Mouse (Mus musculus): ENCODE results near the gene Kank2. TPM values are rescaled to one million over a fixed set of nuclear protein-coding genes. Genes with fewer than 3 reads are reported as not detected.

Kank2 gene
- polyA plus RNA-seq, 1 experiment from 2014 or later = 17.8 TPM

- Histone ChIP-seq H3K9me3 (no peaks in the 10 kb centered on the region), H3K27me3 (replicated peaks; ENCODE audit: low read depth, poor library complexity, severe bottlenecking) (no peaks in the 10 kb centered on the region), H3K4me3 (no peak overlapping the region), H3K27ac (replicated peaks) (peak overlapping the region; percentile 57), H3K36me3 (replicated peaks) (peaks cover 78% of the 10 kb centered on the region), H3K4me1 (peaks cover 25% of the 10 kb centered on the region)
- WGBS = 90% methylated on average over 2 of the region's 2 CpGs
- DNase-seq (ENCODE audit: low spot score) = no peak
These were observed 44.5 kb downstream of the Kank2 start for GRCm38 (mm10) chr9:21754003-21754402.

DNA sequence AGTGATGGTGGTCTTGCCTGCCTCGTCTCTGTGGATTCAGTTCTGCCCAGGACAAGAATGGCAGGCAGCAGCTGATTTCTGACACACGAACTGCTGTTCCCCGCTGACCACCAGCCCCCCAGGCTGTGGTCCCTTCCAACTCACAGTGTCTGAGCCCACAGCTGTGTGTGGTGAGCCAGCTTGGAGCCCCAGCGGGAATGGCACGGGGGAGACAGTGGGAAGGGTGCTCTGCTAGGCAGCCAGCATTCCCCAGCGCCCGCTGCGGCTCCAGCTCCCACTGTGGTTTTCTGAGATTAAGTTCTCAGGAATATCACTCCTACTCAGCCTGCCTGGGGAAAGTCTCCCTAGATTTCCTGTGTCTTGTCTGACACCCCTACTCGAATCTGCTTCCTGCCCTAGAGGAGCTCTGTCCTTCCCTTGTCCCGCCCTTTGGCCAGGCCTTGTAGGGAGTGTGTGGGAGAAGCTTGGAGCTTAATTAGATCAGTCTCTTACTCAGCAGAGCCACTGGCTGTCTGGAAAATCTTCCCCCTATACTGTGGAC lies 46.2 kb downstream of the Kank2 start:
- H3K4me1 ChIP-seq = peaks cover 19% of the 10 kb centered on the region
- H3K27me3 ChIP-seq (replicated peaks; ENCODE audit: low read depth, poor library complexity, severe bottlenecking) = no peaks in the 10 kb centered on the region
- H3K36me3 ChIP-seq (replicated peaks) = peaks cover 78% of the 10 kb centered on the region
- no peaks in the 10 kb centered on the region for H3K9me3 ChIP-seq
- no peak for DNase-seq (ENCODE audit: low spot score)
- no peak overlapping the region for H3K4me3 ChIP-seq
- 55% methylated on average over 10 of the region's 10 CpGs for WGBS
- H3K27ac ChIP-seq (replicated peaks) = peak overlapping the region; percentile 40

DNA sequence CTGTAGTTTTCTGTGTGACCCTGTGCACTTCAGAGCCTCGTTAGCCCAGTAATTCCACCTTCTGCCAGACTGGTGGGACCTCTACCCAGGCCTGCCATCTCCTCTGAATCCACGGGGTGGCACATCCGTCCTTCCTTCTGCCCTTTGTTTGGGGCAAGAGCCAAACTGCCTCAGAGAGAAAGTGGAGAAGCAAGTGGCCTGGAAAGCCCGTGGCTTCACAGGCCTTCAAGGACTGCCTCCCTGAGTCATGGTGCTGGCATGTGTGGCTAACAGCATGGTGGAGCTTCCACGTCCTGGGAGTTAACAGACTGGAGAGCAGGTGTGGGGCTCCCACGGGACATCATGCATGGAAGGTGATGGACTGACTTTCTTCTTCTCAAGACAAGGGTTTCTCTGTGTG lies 47.2 kb downstream of the Kank2 start:
- 77% methylated on average over 6 of the region's 6 CpGs for WGBS
- Histone ChIP-seq H3K27ac (replicated peaks) (no peak overlapping the region), H3K36me3 (replicated peaks) (peaks cover 78% of the 10 kb centered on the region), H3K9me3 (no peaks in the 10 kb centered on the region), H3K4me3 (no peak overlapping the region), H3K4me1 (peaks cover 19% of the 10 kb centered on the region), H3K27me3 (replicated peaks; ENCODE audit: low read depth, poor library complexity, severe bottlenecking) (no peaks in the 10 kb centered on the region)
- no peak for DNase-seq (ENCODE audit: low spot score)

GRCm38 (mm10) chr9:21750370-21750769 lies 48.2 kb downstream of the Kank2 start:
- H3K27ac ChIP-seq (replicated peaks) = no peak overlapping the region
- DNase-seq (ENCODE audit: low spot score) = no peak
- H3K4me3 ChIP-seq = no peak overlapping the region
- H3K27me3 ChIP-seq (replicated peaks; ENCODE audit: low read depth, poor library complexity, severe bottlenecking) = no peaks in the 10 kb centered on the region
- 85% methylated on average over 3 of the region's 3 CpGs for WGBS
- peaks cover 79% of the 10 kb centered on the region for H3K36me3 ChIP-seq (replicated peaks)
- H3K9me3 ChIP-seq = no peaks in the 10 kb centered on the region
- H3K4me1 ChIP-seq = peaks cover 19% of the 10 kb centered on the region

DNA sequence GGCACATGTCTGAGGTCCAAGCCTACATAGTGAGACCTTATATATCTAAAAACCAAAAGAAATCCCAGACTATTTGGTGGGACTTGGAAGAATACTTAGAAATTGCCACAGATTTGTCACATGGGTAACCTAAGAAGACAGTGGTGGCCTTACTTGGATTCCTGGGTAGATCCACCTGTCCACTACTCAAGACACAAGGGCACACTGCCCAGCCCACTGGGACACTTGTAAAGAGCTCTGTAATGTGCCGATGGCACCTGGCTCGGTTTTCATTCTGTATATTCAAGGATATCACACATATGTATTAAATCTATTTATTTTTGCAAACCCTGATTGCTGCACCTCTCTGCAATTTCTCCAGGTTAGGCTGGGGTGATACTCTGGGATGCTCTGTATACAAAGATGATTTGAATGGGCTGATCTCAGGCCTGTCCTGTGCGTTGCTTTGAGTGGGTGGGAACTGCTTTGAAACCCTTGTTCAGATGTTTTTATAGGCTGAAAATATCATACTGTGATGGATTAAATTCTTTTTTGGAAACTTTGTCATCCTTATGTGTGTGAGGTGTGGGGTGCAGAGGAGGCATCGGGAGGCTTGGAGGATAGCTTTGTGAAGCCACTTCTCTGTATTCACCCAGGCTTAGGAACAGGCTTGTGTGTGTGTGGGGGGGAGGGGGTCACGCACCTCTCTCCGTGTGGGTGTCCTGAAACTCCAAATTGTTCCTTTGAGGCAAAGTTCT lies 49.0 kb downstream of the Kank2 start:
- no peak overlapping the region for H3K27ac ChIP-seq (replicated peaks)

GRCm38 (mm10) chr9:21748491-21748890 lies 50.1 kb downstream of the Kank2 start:
- H3K27ac ChIP-seq (replicated peaks) = no peak overlapping the region
- no peak overlapping the region for H3K4me3 ChIP-seq
- DNase-seq (ENCODE audit: low spot score) = no peak
- peaks cover 79% of the 10 kb centered on the region for H3K36me3 ChIP-seq (replicated peaks)
- H3K9me3 ChIP-seq = no peaks in the 10 kb centered on the region
- 91% methylated on average over 10 of the region's 10 CpGs for WGBS
- no peaks in the 10 kb centered on the region for H3K27me3 ChIP-seq (replicated peaks; ENCODE audit: low read depth, poor library complexity, severe bottlenecking)
- peaks cover 14% of the 10 kb centered on the region for H3K4me1 ChIP-seq

More for the DNA sequence above, 49.0 kb downstream of the Kank2 start:
- WGBS = 89% methylated on average over 6 of the region's 6 CpGs
- H3K27me3 ChIP-seq (replicated peaks; ENCODE audit: low read depth, poor library complexity, severe bottlenecking) = no peaks in the 10 kb centered on the region
- no peak for DNase-seq (ENCODE audit: low spot score)
- H3K9me3 ChIP-seq = no peaks in the 10 kb centered on the region
- H3K36me3 ChIP-seq (replicated peaks) = peaks cover 79% of the 10 kb centered on the region
- H3K4me3 ChIP-seq = no peak overlapping the region
- peaks cover 15% of the 10 kb centered on the region for H3K4me1 ChIP-seq

GRCm38 (mm10) chr9:21748033-21748432 lies 50.5 kb downstream of the Kank2 start:
- no peaks in the 10 kb centered on the region for H3K27me3 ChIP-seq (replicated peaks; ENCODE audit: low read depth, poor library complexity, severe bottlenecking)
- no peaks in the 10 kb centered on the region for H3K9me3 ChIP-seq
- DNase-seq (ENCODE audit: low spot score) = no peak
- WGBS = 83% methylated on average over 7 of the region's 7 CpGs
- peaks cover 12% of the 10 kb centered on the region for H3K4me1 ChIP-seq
- H3K36me3 ChIP-seq (replicated peaks) = peaks cover 80% of the 10 kb centered on the region
- no peak overlapping the region for H3K4me3 ChIP-seq
- no peak overlapping the region for H3K27ac ChIP-seq (replicated peaks)

DNA sequence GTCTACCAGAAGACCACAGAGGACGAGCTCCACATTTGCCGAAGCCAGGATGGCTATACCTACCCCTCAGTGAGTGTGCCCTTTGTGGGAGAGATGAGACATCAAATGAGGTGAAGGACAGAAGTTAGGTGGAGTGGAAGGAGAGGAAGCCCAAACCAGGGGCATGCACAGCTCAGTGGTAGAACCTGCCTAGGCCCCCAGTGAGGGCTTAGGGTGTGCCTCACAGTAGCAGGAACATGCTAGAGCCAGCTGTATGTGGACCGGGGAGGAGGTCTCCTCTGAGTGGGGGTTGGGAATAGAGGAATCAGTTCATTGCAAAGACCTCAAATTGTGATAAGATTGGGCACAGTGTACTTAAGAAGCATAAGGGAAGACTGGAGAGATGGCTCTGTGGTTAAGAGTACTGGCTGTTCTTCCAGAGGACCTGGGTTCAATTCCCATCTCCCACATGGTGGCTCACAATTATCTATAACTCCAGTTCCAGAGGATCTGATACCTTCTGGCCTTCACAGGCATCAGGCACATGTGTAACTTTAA lies 51.2 kb downstream of the Kank2 start:
- Histone ChIP-seq H3K4me1 (peaks cover 5% of the 10 kb centered on the region), H3K27ac (replicated peaks) (no peak overlapping the region), H3K4me3 (no peak overlapping the region), H3K9me3 (no peaks in the 10 kb centered on the region), H3K27me3 (replicated peaks; ENCODE audit: low read depth, poor library complexity, severe bottlenecking) (no peaks in the 10 kb centered on the region), H3K36me3 (replicated peaks) (peaks cover 87% of the 10 kb centered on the region)
- 92% methylated on average over 3 of the region's 3 CpGs for WGBS
- no peak for DNase-seq (ENCODE audit: low spot score)

- WGBS = 94% methylated on average over 11 of the region's 11 CpGs
- Histone ChIP-seq H3K4me3 (no peak overlapping the region), H3K27ac (replicated peaks) (no peak overlapping the region), H3K9me3 (no peaks in the 10 kb centered on the region), H3K36me3 (replicated peaks) (peaks cover 96% of the 10 kb centered on the region), H3K4me1 (no peaks in the 10 kb centered on the region), H3K27me3 (replicated peaks; ENCODE audit: low read depth, poor library complexity, severe bottlenecking) (no peaks in the 10 kb centered on the region)
- no peak for DNase-seq (ENCODE audit: low spot score)
These were observed 57.0 kb downstream of the Kank2 start for GRCm38 (mm10) chr9:21741514-21741913.

GRCm38 (mm10) chr9:21740427-21740826 lies 58.1 kb downstream of the Kank2 start:
- H3K9me3 ChIP-seq = no peaks in the 10 kb centered on the region
- no peaks in the 10 kb centered on the region for H3K4me1 ChIP-seq
- H3K36me3 ChIP-seq (replicated peaks) = peaks cover 96% of the 10 kb centered on the region
- H3K4me3 ChIP-seq = no peak overlapping the region
- DNase-seq (ENCODE audit: low spot score) = no peak
- WGBS = 97% methylated on average over 14 of the region's 14 CpGs
- no peaks in the 10 kb centered on the region for H3K27me3 ChIP-seq (replicated peaks; ENCODE audit: low read depth, poor library complexity, severe bottlenecking)
- no peak overlapping the region for H3K27ac ChIP-seq (replicated peaks)

DNA sequence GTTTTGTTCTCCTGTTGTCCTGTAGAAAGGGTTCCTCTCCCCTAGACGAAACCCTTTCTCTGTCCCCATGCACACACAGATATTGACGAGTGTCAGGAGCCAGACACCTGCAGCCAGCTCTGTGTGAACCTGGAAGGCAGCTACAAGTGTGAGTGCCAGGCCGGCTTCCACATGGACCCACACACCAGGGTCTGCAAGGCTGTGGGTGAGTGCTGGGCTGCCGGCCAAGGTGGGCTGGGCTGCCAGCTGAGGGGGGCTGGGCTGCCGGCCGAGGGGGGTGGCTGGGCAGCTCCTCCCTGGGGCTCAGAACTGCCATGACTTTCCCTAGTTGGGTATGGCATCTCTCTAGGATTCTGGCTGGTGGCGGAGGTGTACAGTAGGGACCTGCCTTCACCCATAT lies 59.8 kb downstream of the Kank2 start:
- WGBS = 91% methylated on average over 7 of the region's 7 CpGs
- no peak overlapping the region for H3K27ac ChIP-seq (replicated peaks)
- no peak for DNase-seq (ENCODE audit: low spot score)
- no peaks in the 10 kb centered on the region for H3K27me3 ChIP-seq (replicated peaks; ENCODE audit: low read depth, poor library complexity, severe bottlenecking)
- no peak overlapping the region for H3K4me3 ChIP-seq
- no peaks in the 10 kb centered on the region for H3K4me1 ChIP-seq
- H3K9me3 ChIP-seq = no peaks in the 10 kb centered on the region
- H3K36me3 ChIP-seq (replicated peaks) = peaks cover 96% of the 10 kb centered on the region

GRCm38 (mm10) chr9:21737188-21737587 lies 61.4 kb downstream of the Kank2 start:
- peaks cover 98% of the 10 kb centered on the region for H3K36me3 ChIP-seq (replicated peaks)
- WGBS = 92% methylated on average over 10 of the region's 10 CpGs
- H3K9me3 ChIP-seq = no peaks in the 10 kb centered on the region
- no peaks in the 10 kb centered on the region for H3K27me3 ChIP-seq (replicated peaks; ENCODE audit: low read depth, poor library complexity, severe bottlenecking)
- H3K4me3 ChIP-seq = no peak overlapping the region
- no peaks in the 10 kb centered on the region for H3K4me1 ChIP-seq
- H3K27ac ChIP-seq (replicated peaks) = no peak overlapping the region
- no peak for DNase-seq (ENCODE audit: low spot score)

- DNase-seq (ENCODE audit: low spot score) = no peak
- H3K27me3 ChIP-seq (replicated peaks; ENCODE audit: low read depth, poor library complexity, severe bottlenecking) = no peaks in the 10 kb centered on the region
- peaks cover 98% of the 10 kb centered on the region for H3K36me3 ChIP-seq (replicated peaks)
- no peak overlapping the region for H3K4me3 ChIP-seq
- H3K4me1 ChIP-seq = no peaks in the 10 kb centered on the region
- H3K9me3 ChIP-seq = no peaks in the 10 kb centered on the region
- no peak overlapping the region for H3K27ac ChIP-seq (replicated peaks)
- 87% methylated on average over 3 of the region's 3 CpGs for WGBS
These were observed 62.0 kb downstream of the Kank2 start for GRCm38 (mm10) chr9:21736580-21736979.

Measured in embryonic facial prominence, embryonic 10.5 days (tissue).